Mouse (Mus musculus) olfactory bulb, adult 2 months (tissue): ENCODE results near the gene Marcksl1.

Experiments
- CTCF ChIP-seq: fragments of 200-500 bp; IDR thresholded peaks from 2 replicates; pipeline ENCODE4 v1.5.1; 2012; ENCODE audit warnings: low read depth, mild to moderate bottlenecking, low read length, moderate library complexity; ENCODE audit not compliant: insufficient read depth
- POLR2A ChIP-seq: fragments of 200-500 bp; IDR thresholded peaks from 2 replicates; pipeline ENCODE4 v1.6.1; 2012; ENCODE audit warnings: mild to moderate bottlenecking, low read depth, low read length, moderate library complexity; ENCODE audit not compliant: insufficient read depth

DNA sequence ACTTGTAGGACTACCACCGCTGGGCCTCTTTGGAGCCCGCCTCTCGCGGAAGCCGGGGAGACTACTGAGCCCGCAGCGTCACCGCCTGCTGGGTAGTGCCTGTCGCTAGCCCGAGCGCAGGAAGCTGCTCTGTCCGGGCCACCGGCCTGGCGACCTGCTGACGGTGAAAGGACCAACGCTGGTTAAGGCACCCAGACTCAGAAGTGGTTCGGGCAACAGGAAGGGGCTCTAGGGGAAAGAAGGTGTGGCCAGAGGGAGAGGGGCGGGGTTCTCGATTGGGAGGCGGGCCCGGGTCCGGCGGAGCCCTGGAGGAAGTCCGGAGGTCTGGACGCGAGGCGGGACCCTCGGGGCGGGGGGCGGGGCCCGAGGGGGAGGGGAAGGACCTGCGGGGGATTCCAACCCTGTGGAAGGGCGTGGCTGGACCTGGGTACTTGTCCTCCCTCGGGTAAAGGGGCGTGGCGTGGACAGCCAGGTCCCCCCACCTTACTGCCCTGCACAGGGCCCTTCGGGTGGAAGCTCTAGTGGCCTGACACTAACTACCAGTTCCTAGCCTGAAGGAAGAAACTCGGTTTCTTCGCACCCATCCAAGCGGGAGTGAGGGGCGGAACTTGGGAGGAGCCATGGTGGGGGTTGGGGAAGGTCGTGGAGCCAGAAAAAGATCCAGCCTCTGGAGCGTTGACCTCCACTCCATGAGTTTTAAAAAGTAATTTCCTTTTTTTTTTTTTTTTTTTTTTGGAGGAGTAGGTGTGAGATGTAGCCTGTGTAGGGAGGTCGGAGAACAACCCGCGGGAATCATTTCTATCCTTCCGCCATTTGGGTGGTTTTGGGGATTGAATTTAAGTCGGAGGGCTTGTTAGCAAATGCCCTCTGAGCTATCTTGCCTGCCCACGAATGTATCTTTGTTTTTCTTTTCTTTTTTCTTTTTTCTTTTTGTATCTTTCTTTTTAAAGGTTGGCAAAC, 12.5 kb upstream of the Marcksl1 start:
- TF ChIP-seq CTCF (no peak), POLR2A (no peak; the same call in 1 of the 2 replicates)
